Mouse (Mus musculus) heart, postnatal 0 days (tissue): Measurements from ENCODE around the gene Rdh11. TPM values are rescaled to one million over a fixed set of nuclear protein-coding genes. Genes with fewer than 3 reads are reported as not detected.
A peak's percentile ranks its signal among the peaks of the same experiment; 100 is the strongest.

ENCODE experiments used
- ATAC-seq: fragments of 200-750 bp; cut with Nextera tagmentation; 2 replicates; pipeline ENCODE4 v1.8.0; 2017; ENCODE audit warnings: low read depth, moderate number of reproducible peaks, moderate library complexity; ENCODE audit not compliant: insufficient read depth
- DNase-seq: peaks from one replicate; pipeline ENCODE4 v3.0.0-alpha.2; 2016; ENCODE audit warnings: low spot score
- H3K27ac ChIP-seq: fragments of 300-500 bp; sonication (generic); 2 replicates; pipeline ENCODE4 v1.5.1; 2014; ENCODE audit warnings: low read depth, mild to moderate bottlenecking
- H3K27me3 ChIP-seq: fragments of 300-500 bp; sonication (generic); 2 replicates; pipeline ENCODE4 v1.6.1; 2014; ENCODE audit warnings: low read length, mixed read lengths; ENCODE audit not compliant: control insufficient read depth, insufficient read depth
- H3K36me3 ChIP-seq: fragments of 300-500 bp; sonication (generic); replicated peaks from 2 replicates; pipeline ENCODE4 v1.6.1; 2014; ENCODE audit warnings: low read length, mixed read lengths; ENCODE audit not compliant: control insufficient read depth, insufficient read depth
- H3K4me1 ChIP-seq: fragments of 300-500 bp; sonication (generic); 2 replicates; pipeline ENCODE4 v1.6.1; 2014; ENCODE audit warnings: antibody characterized with exemption; ENCODE audit not compliant: control insufficient read depth, insufficient read depth
- H3K4me2 ChIP-seq: fragments of 300-500 bp; sonication (generic); 2 replicates; pipeline ENCODE4 v1.6.1; 2014; ENCODE audit warnings: low read depth, mild to moderate bottlenecking, low read length, moderate library complexity
- H3K4me3 ChIP-seq: fragments of 300-500 bp; sonication (generic); 2 replicates; pipeline ENCODE4 v1.5.1; 2014; ENCODE audit warnings: low read depth, low read length
- H3K9ac ChIP-seq: fragments of 300-500 bp; sonication (generic); replicated peaks from 2 replicates; pipeline ENCODE4 v1.6.1; 2014; ENCODE audit warnings: low read depth, low read length, mixed read lengths
- H3K9me3 ChIP-seq: fragments of 300-500 bp; sonication (generic); replicated peaks from 2 replicates; pipeline ENCODE4 v1.6.1; 2016; ENCODE audit warnings: low read length; ENCODE audit not compliant: control insufficient read depth
- CTCF ChIP-seq: IDR thresholded peaks from 2 replicates; pipeline ENCODE4 v1.5.1; 2016; ENCODE audit warnings: antibody characterized with exemption, control low read depth, low read depth
- EP300 ChIP-seq: IDR thresholded peaks from 2 replicates; pipeline ENCODE4 v1.6.1; 2016; ENCODE audit warnings: antibody characterized with exemption, low read depth
- WGBS: fragments of 180-500 bp; shearing (Covaris S2); extraction: QIAGEN DNeasy Blood & Tissue Kit; methylation state at CpG from one replicate; pipeline ENCODE4 v1.1.7; 2014; 5-methylcytosine and 5-hydroxymethylcytosine counted together
- polyA plus RNA-seq: library from polyadenylated mRNA; unstranded; fragments of >200 nt; fragmentation: Nextera tagmentation; extraction: Ambion mirVana; gene quantifications from 2 replicates; pipeline ENCODE4 v1.2.1, GENCODE M21; 2015
- total RNA-seq: library from RNA; depleted of rRNA; stranded (reverse); fragments of >200 nt; gene quantifications from 2 replicates; pipeline ENCODE4 v1.2.3, GENCODE M21; 2014; ENCODE audit warnings: low replicate concordance

Gene Rdh11
- total and polyA plus RNA-seq, 2 experiments from 2014 or later: 6.7 to 6.8 TPM

DNA sequence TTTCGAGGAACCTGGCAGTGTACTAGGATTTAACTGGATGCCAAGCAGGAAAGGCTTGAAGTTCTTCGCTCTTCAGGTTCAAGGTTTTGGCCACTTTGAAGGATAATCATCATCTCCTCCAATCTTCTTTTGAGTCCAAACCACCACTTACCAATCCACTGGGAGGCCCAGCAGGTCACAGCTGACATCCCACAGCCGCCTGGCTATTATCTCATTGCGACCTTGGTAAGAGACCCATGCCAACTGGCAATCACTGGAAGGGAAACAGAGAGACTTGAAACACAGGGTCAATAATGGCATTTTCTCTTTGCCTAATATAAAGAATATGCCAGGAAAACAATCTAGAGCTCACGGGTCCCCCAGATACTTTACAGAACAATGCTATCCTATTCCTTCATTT lies 16.1 kb downstream of the Rdh11 start:
- Histone ChIP-seq H3K9me3 (no peaks in the 10 kb centered on the region), H3K27ac (no peak overlapping the region), H3K4me1 (peaks cover 6% of the 10 kb centered on the region; the same call in 1 of the 2 replicates), H3K9ac (no peak overlapping the region), H3K36me3 (peaks cover 10% of the 10 kb centered on the region), H3K27me3 (no peaks in the 10 kb centered on the region), H3K4me3 (no peak overlapping the region), H3K4me2 (no peak overlapping the region)
- 91% methylated on average over 5 of the region's 5 CpGs for WGBS
- no peak for TF ChIP-seq CTCF
- no peak for TF ChIP-seq EP300
- DNase-seq: no peak
- no peak for ATAC-seq

DNA sequence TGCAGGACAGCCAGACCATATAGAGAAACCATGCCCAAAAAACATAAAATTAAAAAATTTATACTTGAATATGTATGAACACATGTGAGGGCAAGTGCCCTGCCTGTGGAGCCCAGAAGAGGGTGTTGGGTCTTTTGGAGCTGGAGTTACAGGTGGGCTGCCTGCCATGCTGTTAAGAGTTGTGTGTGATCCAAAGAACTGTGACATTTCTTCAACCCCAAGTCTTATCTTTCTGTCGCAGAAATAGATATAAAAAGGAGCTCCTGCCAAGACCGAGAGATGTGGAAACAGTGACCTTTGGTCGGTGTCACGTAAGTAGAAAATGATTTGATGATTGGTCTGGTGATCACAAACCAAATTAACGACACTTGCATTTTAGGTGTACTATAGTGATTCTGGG lies 18.4 kb downstream of the Rdh11 start:
- DNase-seq (no peak), ATAC-seq (no peak)
- no peak overlapping the region for H3K4me2 ChIP-seq
- 58% methylated on average over 5 of the region's 5 CpGs for WGBS
- no peak overlapping the region for H3K9ac ChIP-seq
- H3K4me1 ChIP-seq: peaks cover 6% of the 10 kb centered on the region; the same call in 1 of the 2 replicates
- H3K4me3 ChIP-seq: no peak overlapping the region
- H3K27ac ChIP-seq: no peak overlapping the region
- peaks cover 8% of the 10 kb centered on the region for H3K36me3 ChIP-seq
- H3K27me3 ChIP-seq: no peaks in the 10 kb centered on the region
- TF ChIP-seq CTCF (no peak), EP300 (no peak)
- H3K9me3 ChIP-seq: no peaks in the 10 kb centered on the region

DNA sequence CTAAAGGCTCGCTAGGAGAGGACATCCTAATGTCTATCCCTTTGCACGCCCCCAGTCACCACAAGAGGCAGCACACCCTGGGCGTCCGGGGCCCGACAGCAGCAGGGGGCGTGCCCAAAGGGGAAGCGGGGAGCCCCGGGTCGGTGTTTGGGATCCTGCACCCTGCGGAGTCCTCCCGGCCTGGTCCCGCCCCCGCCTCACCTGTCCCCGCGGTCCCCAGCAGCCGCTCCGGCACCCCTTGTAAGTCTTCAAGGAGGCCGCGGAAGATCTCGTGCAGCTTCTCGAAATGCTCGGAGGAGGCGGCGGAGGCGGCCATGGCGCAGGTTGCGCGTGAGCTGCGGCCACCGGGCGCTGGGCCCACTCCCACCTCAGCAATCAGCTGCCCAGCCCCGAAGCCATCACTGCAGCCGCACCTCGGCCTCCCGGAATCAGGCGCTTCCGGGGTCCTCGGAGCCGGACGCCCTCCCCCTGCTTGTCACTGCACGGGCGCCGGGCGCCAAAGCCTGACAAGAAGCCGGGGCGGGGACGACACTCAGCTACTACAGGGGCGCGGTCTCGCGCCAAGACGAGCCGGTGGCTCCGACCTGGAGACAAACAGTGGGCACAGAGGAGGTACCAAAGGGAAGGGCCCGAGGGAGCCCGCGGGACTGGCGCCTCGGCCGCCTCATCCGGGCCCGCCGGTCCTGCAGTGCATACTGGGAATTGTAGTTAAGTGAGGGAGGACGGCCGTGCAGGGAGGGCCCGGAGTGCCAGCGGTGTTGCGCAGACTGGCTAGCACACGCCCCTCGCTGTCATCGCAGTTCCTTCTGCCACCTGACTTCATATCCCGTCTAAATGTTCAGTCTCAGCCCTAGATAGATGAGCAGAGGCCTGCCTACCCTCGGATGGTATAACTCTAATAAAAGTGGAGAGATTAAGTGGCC lies 19.8 kb downstream of the Rdh11 start, which contains the start of gene Vti1b:
TSS of gene Vti1b (minus strand) at position 649 of the 923 bp plus-strand sequence.
- peak within 1 kb of the TSS; percentile 84 for H3K4me3 ChIP-seq
- H3K36me3 ChIP-seq: peaks cover 8% of the 10 kb centered on the region
- peak within 1 kb of the TSS; percentile 92 for H3K27ac ChIP-seq
- peak; percentile 94 for DNase-seq
- TF ChIP-seq EP300 (peak; percentile 89), CTCF (peak; percentile 66)
- H3K4me2 ChIP-seq: peak within 1 kb of the TSS; percentile 72
- peak within 1 kb of the TSS; percentile 78 for H3K9ac ChIP-seq
- no peaks in the 10 kb centered on the region for H3K9me3 ChIP-seq
- H3K4me1 ChIP-seq: peaks cover 6% of the 10 kb centered on the region; the same call in 1 of the 2 replicates
- peak; percentile 97 for ATAC-seq
- H3K27me3 ChIP-seq: no peaks in the 10 kb centered on the region
- WGBS: under 1% methylated on average over 70 of the region's 73 CpGs

DNA sequence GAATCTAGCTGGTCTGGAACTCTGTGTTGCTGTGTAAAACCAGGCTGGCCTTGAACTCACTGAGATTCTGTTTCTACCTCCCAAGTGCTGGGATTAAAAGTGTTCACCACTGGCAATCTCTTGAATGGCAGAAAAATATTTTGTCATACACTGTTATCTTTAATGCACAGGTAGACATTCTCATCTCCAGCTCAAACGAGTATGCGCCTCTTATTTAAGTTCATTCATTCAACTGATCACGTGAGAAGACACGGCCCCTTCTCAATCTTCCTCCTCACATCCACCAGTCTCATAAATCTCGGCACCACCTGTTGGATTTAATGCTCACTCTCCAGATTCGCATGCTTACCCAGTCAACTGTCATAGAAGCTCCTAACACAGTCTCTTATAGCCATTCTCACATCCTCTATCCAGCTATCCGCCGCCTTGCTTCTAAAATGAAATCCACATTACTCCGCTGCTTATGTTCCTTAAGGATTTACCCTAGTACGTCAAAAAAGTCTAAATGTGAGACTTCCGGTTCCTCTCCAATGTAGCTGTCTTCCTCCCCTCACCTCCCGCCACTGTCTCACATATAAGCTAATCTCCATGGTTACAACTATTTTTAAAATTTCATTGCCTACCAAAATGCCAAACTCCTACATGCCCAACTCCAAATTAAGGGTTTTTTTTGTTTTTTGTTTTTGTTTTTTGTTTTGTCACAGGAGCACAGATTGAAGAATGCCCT lies 20.7 kb downstream of the Rdh11 start:
- Histone ChIP-seq H3K27me3 (no peaks in the 10 kb centered on the region), H3K4me2 (peak overlapping the region; percentile 72), H3K9me3 (no peaks in the 10 kb centered on the region), H3K4me1 (peaks cover 6% of the 10 kb centered on the region; the same call in 1 of the 2 replicates), H3K9ac (peak overlapping the region; percentile 78), H3K36me3 (peaks cover 8% of the 10 kb centered on the region), H3K27ac (no peak overlapping the region), H3K4me3 (peak overlapping the region; percentile 84)
- DNase-seq: no peak
- TF ChIP-seq CTCF: no peak
- no peak for ATAC-seq
- 29% methylated on average over 12 of the region's 12 CpGs for WGBS

DNA sequence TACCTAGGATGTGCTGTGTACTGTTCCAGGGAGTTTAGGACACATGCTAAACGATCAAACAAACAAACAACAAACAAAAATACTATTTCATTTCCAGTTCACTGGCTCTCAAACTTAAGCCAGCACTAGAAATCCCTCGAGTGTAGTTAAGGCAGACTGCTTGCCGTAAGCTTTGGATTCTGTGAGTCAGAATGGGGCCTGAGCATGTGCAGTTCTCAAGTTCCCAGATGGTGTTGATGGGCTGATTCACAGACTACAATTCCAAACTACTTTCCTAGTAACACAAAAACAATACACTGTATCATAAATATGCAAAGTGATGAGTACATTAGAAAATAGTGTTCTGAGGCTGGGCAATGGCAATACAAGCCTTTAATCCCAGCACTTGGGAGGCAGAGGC lies 21.7 kb downstream of the Rdh11 start:
- DNase-seq (no peak), ATAC-seq (no peak)
- H3K4me1 ChIP-seq: peaks cover 6% of the 10 kb centered on the region; the same call in 1 of the 2 replicates
- no peak for TF ChIP-seq CTCF
- no peak for TF ChIP-seq EP300
- H3K4me3 ChIP-seq: no peak overlapping the region
- no peaks in the 10 kb centered on the region for H3K27me3 ChIP-seq
- no peaks in the 10 kb centered on the region for H3K9me3 ChIP-seq
- H3K4me2 ChIP-seq: no peak overlapping the region
- H3K9ac ChIP-seq: no peak overlapping the region
- WGBS: 72% methylated on average over 3 of the region's 3 CpGs
- peaks cover 6% of the 10 kb centered on the region for H3K36me3 ChIP-seq
- H3K27ac ChIP-seq: no peak overlapping the region
